Mouse (Mus musculus) embryonic facial prominence, embryonic 11.5 days (tissue): Measurements from ENCODE around the gene Syn3. TPM values are rescaled to one million over a fixed set of nuclear protein-coding genes. Genes with fewer than 3 reads are reported as not detected.

Experiments used
- ATAC-seq: fragments of 200-750 bp; cut with Nextera tagmentation; replicated peaks from 2 replicates; pipeline ENCODE4 v1.8.0; 2017; ENCODE audit warnings: low read depth; ENCODE audit not compliant: insufficient number of reproducible peaks, low FRiP score, low TSS enrichment
- DNase-seq: peaks from one replicate; pipeline ENCODE4 v3.0.0-alpha.2; 2015; ENCODE audit warnings: low spot score
- H3K27ac ChIP-seq: fragments of 300-500 bp; sonication (generic); replicated peaks from 2 replicates; pipeline ENCODE4 v1.5.1; 2014; ENCODE audit warnings: mild to moderate bottlenecking, low read depth, low read length, control low read depth
- H3K27me3 ChIP-seq: fragments of 300-500 bp; sonication (generic); 2 replicates; pipeline ENCODE4 v1.6.1; 2014; ENCODE audit warnings: mild to moderate bottlenecking, low read length, moderate library complexity, mixed read lengths; ENCODE audit not compliant: control insufficient read depth, insufficient read depth
- H3K36me3 ChIP-seq: fragments of 300-500 bp; sonication (generic); replicated peaks from 2 replicates; pipeline ENCODE4 v1.6.1; 2014; ENCODE audit warnings: low read depth, mild to moderate bottlenecking, low read length, moderate library complexity, mixed read lengths; ENCODE audit not compliant: control insufficient read depth, insufficient read depth
- H3K4me1 ChIP-seq: fragments of 300-500 bp; sonication (generic); 2 replicates; pipeline ENCODE4 v1.6.1; 2014; ENCODE audit warnings: low read length, mixed read lengths; ENCODE audit not compliant: control insufficient read depth, insufficient read depth
- H3K4me2 ChIP-seq: fragments of 300-500 bp; sonication (generic); 2 replicates; pipeline ENCODE4 v1.6.1; 2014; ENCODE audit warnings: low read depth, mild to moderate bottlenecking, control low read depth, low read length, moderate library complexity
- H3K4me3 ChIP-seq: fragments of 300-500 bp; sonication (generic); 2 replicates; pipeline ENCODE4 v1.5.1; 2014; ENCODE audit warnings: low read depth, low read length, control low read depth
- H3K9ac ChIP-seq: fragments of 300-500 bp; sonication (generic); replicated peaks from 2 replicates; pipeline ENCODE4 v1.6.1; 2014; ENCODE audit warnings: mild to moderate bottlenecking, control low read depth, low read length
- H3K9me3 ChIP-seq: fragments of 300-500 bp; sonication (generic); replicated peaks from 2 replicates; pipeline ENCODE4 v1.6.1; 2016; ENCODE audit warnings: mild to moderate bottlenecking, low read length, inconsistent platforms, mixed read lengths; ENCODE audit not compliant: control insufficient read depth
- WGBS: fragments of 180-500 bp; shearing (Covaris S2); extraction: QIAGEN DNeasy Blood & Tissue Kit; methylation state at CpG from one replicate; pipeline ENCODE4 v1.1.7; 2014; 5-methylcytosine and 5-hydroxymethylcytosine counted together
- polyA plus RNA-seq: library from polyadenylated mRNA; unstranded; fragments of >200 nt; fragmentation: Nextera tagmentation; extraction: Ambion mirVana; gene quantifications from 2 replicates; pipeline ENCODE4 v1.2.1, GENCODE M21; 2014

Syn3 gene
- polyA plus RNA-seq, 1 experiment from 2014 or later = 3.1 TPM

GRCm38 (mm10) chr10:86064937-86065336, 433.8 kb downstream of the Syn3 start:
- DNase-seq = peak; percentile 93
- Histone ChIP-seq H3K4me3 (no peak overlapping the region), H3K4me2 (no peak overlapping the region), H3K36me3 (no peaks in the 10 kb centered on the region), H3K9ac (0 out of 2 replicates have a peak overlapping the region, but pooled peaks have one; percentile 7), H3K4me1 (no peaks in the 10 kb centered on the region; the same call in 1 of the 2 replicates), H3K27me3 (no peaks in the 10 kb centered on the region), H3K9me3 (no peaks in the 10 kb centered on the region), H3K27ac (no peak overlapping the region)
- WGBS = 0% methylated on average over 4 of the region's 4 CpGs
- peak; percentile 63; the same call in 1 of the 2 replicates for ATAC-seq

DNA sequence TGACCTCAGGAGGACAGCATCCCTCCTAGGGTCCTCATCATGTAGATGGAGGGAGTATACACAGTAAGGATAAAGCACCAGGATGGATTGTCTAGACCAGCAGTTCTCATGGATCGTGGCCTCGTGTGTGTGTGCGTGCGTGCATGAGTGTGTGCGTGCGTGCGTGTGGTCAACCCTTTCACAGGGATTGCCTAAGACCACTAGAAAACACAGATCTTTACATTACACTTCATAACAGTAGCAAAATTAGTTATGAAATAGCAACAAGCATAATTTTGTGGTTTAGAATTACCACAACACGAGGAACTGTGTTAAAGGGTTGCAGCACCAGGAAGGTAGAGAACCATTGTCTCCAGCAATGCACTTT, 435.7 kb downstream of the Syn3 start:
- no peaks in the 10 kb centered on the region for H3K9me3 ChIP-seq
- WGBS = 92% methylated on average over 8 of the region's 8 CpGs
- no peaks in the 10 kb centered on the region for H3K27me3 ChIP-seq
- no peak overlapping the region for H3K4me3 ChIP-seq
- ATAC-seq (no peak), DNase-seq (no peak)
- H3K36me3 ChIP-seq = no peaks in the 10 kb centered on the region
- H3K4me2 ChIP-seq = no peak overlapping the region
- no peak overlapping the region for H3K9ac ChIP-seq
- H3K27ac ChIP-seq = no peak overlapping the region
- no peaks in the 10 kb centered on the region for H3K4me1 ChIP-seq

GRCm38 (mm10) chr10:86062261-86063017, 436.3 kb downstream of the Syn3 start:
- H3K36me3 ChIP-seq = no peaks in the 10 kb centered on the region
- H3K27ac ChIP-seq = no peak overlapping the region
- no peaks in the 10 kb centered on the region for H3K9me3 ChIP-seq
- no peak overlapping the region for H3K4me2 ChIP-seq
- no peaks in the 10 kb centered on the region for H3K4me1 ChIP-seq
- no peak overlapping the region for H3K9ac ChIP-seq
- no peaks in the 10 kb centered on the region for H3K27me3 ChIP-seq
- H3K4me3 ChIP-seq = no peak overlapping the region
- no peak for DNase-seq
- ATAC-seq = no peak
- WGBS = 76% methylated on average over 5 of the region's 5 CpGs

DNA sequence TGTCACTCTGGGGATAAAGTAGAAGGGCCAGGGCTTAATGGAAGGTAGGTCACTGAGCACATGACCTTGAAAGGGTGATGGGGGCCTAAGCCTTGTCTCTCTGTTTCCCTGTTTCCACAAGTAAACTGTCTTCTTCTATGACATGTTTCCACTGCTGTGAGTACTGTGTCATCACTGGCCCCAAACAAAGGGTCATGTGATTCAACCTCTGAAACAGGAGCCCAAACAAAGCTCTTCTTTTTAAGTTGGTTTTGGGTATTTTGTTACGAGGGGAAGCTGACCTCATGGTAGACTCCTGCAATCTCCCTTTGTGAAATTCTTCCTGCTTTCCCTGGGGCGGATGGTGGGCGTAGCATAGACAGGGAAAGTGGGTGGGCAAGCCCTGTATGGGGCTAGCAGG, 438.4 kb downstream of the Syn3 start:
- H3K9me3 ChIP-seq = no peaks in the 10 kb centered on the region
- no peaks in the 10 kb centered on the region for H3K27me3 ChIP-seq
- 24% methylated on average over 3 of the region's 3 CpGs for WGBS
- no peaks in the 10 kb centered on the region for H3K36me3 ChIP-seq
- no peak overlapping the region for H3K9ac ChIP-seq
- H3K27ac ChIP-seq = no peak overlapping the region
- no peak overlapping the region for H3K4me3 ChIP-seq
- H3K4me1 ChIP-seq = no peaks in the 10 kb centered on the region
- DNase-seq (no peak), ATAC-seq (no peak)
- no peak overlapping the region for H3K4me2 ChIP-seq

DNA sequence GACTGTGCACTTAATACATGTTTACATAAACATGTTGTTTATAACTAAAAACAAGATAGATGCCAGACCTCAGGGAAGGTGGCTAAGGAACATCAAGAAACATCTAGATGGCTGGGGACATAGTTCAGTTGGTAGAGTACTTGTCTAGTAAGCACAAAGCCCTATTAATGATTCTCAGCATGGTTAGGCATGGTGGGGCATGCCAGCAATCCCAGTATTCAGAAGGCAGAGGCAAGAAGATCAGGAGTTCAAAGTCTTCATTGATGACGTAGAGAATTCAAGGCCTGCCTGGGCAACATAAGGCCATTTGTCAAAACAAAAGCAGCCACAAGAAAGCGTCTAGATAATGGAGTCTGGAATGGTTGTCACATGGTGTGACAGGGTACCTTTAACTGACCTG, 441.0 kb downstream of the Syn3 start:
- no peak overlapping the region for H3K4me3 ChIP-seq
- no peak for ATAC-seq

GRCm38 (mm10) chr10:86057286-86057685, 441.4 kb downstream of the Syn3 start:
- DNase-seq (no peak), ATAC-seq (no peak)
- Histone ChIP-seq H3K9ac (no peak overlapping the region), H3K4me2 (no peak overlapping the region), H3K27ac (no peak overlapping the region), H3K4me1 (no peaks in the 10 kb centered on the region), H3K27me3 (no peaks in the 10 kb centered on the region), H3K9me3 (no peaks in the 10 kb centered on the region), H3K36me3 (no peaks in the 10 kb centered on the region), H3K4me3 (no peak overlapping the region)
- WGBS = 62% methylated on average over 11 of the region's 11 CpGs

More for the DNA sequence above, 441.0 kb downstream of the Syn3 start:
- 65% methylated on average over 2 of the region's 2 CpGs for WGBS
- no peak overlapping the region for H3K4me2 ChIP-seq
- no peaks in the 10 kb centered on the region for H3K27me3 ChIP-seq
- DNase-seq = no peak
- H3K9me3 ChIP-seq = no peaks in the 10 kb centered on the region
- H3K4me1 ChIP-seq = no peaks in the 10 kb centered on the region
- no peaks in the 10 kb centered on the region for H3K36me3 ChIP-seq
- H3K9ac ChIP-seq = no peak overlapping the region
- H3K27ac ChIP-seq = no peak overlapping the region

GRCm38 (mm10) chr10:86056297-86056903, 442.3 kb downstream of the Syn3 start:
- Histone ChIP-seq H3K27ac (no peak overlapping the region), H3K4me2 (no peak overlapping the region), H3K36me3 (no peaks in the 10 kb centered on the region), H3K4me3 (no peak overlapping the region), H3K9me3 (no peaks in the 10 kb centered on the region), H3K9ac (no peak overlapping the region), H3K4me1 (no peaks in the 10 kb centered on the region), H3K27me3 (no peaks in the 10 kb centered on the region)
- WGBS = 83% methylated on average over 8 of the region's 8 CpGs
- no peak for ATAC-seq
- DNase-seq = no peak

DNA sequence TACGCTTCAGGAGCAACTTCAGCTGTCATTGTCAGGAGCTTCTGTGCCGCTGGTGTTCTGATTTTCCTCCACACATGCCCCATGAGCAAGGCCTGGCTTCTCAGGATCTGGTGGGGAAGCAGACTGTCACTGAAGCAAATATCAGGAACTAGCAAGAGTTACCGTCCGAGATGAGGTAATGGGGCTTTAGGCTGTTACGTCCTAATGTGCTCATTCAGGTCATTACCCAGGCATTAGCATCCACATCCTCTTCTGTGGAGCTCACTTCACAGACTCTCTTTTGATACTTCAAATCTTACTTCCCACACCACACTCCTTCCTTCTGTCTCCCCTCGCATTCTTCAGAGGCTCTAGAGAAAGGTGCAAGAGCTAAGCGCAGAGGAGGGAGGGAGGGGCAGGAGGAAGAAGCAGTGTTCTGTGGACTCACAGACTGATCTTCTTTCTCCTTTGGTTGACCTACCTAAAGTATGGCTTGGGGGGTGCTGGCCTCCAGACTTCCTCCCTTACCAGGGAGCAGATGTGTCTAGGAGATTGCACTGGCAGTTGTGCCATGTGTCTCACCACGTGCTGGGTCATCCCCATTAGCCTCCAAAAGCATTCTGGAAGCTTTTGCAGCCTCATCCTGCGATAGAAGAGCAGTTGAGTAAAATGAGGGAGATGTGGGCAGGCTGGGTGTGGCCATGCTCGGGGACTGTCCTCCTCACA, 445.7 kb downstream of the Syn3 start:
- Histone ChIP-seq H3K4me3 (no peak overlapping the region), H3K36me3 (no peaks in the 10 kb centered on the region), H3K27ac (no peak overlapping the region), H3K9ac (no peak overlapping the region), H3K4me2 (no peak overlapping the region), H3K27me3 (no peaks in the 10 kb centered on the region), H3K9me3 (no peaks in the 10 kb centered on the region), H3K4me1 (no peaks in the 10 kb centered on the region)
- WGBS = 83% methylated on average over 10 of the region's 10 CpGs
- no peak for DNase-seq
- ATAC-seq = no peak
